In genomic region chr5:74209640-74210039, GRCm38 (mm10) we compare ENCODE assay signal across 19 mouse cellular contexts. TPM values are rescaled to one million over a fixed set of nuclear protein-coding genes. Genes with fewer than 3 reads are reported as not detected.
DNase-seq lines count a peak whose midpoint lies in the region; ATAC-seq lines count a peak whose summit lies in the region.
"Had no signal": no experiment of that assay in that cellular context is flagged by ENCODE, and none has a peak within 500 bp of the region (broad histone marks: within the 10 kb centered on the region; RNA-seq: fewer than 3 reads in every experiment).

No protein-coding gene starts in this region.

- H3K4me1 ChIP-seq in forebrain, embryonic 10.5 days = peaks cover 56% of the 10 kb centered on the region
- peaks cover 3% of the 10 kb centered on the region; the same call in 1 of the 2 replicates for H3K4me1 ChIP-seq in forebrain, embryonic 16.5 days (replicated peaks; ENCODE audit: control insufficient read depth, insufficient read depth, low read length)
- H3K4me1 ChIP-seq in limb, embryonic 13.5 days = peaks cover 54% of the 10 kb centered on the region
- H3K4me1 ChIP-seq: liver, embryonic 12.5 days had no signal

- WGBS in forebrain, embryonic 10.5 days = 90% methylated on average over 4 of the region's 4 CpGs
- WGBS in forebrain, embryonic 16.5 days = 81% methylated on average over 4 of the region's 4 CpGs
- 79% methylated on average over 4 of the region's 4 CpGs for WGBS in limb, embryonic 13.5 days

- no peaks in the 10 kb centered on the region for H3K36me3 ChIP-seq in forebrain, embryonic 10.5 days (replicated peaks)
- H3K36me3 ChIP-seq in forebrain, embryonic 16.5 days (ENCODE audit: control insufficient read depth, insufficient read depth) = no peaks in the 10 kb centered on the region
- H3K36me3 ChIP-seq in limb, embryonic 13.5 days = no peaks in the 10 kb centered on the region
- H3K36me3 ChIP-seq: kidney, embryonic 15.5 days; liver, embryonic 12.5 days; midbrain, embryonic 12.5 days had no signal

- no peak overlapping the region for H3K4me2 ChIP-seq in forebrain, embryonic 16.5 days (ENCODE audit: low read length)
- no peak overlapping the region for H3K4me2 ChIP-seq in limb, embryonic 13.5 days (replicated peaks)
- H3K4me2 ChIP-seq: kidney, embryonic 15.5 days; liver, embryonic 12.5 days; midbrain, embryonic 12.5 days had no signal

- no peak for DNase-seq in forebrain, embryonic 10.5 days (ENCODE audit: extremely low spot score, low spot score)
- peak; percentile 74 for DNase-seq in brain, adult 2 months (ENCODE audit: low read depth, low spot score)
- DNase-seq in cerebellum, postnatal 14 days = peak; percentile 41 to 47
- no peak for DNase-seq in lung, postnatal 25 days (ENCODE audit: low spot score)
- DNase-seq in right cerebral cortex, postnatal 4 days = no peak
- DNase-seq: adrenal gland, postnatal 36 days; gastrocnemius, postnatal 36 days; heart, adult 2 months; kidney, postnatal 36 days; left cerebral cortex, postnatal 4 days; lung, adult 18-20 months; lung, postnatal 10 days had no signal

- H3K27me3 ChIP-seq in forebrain, embryonic 10.5 days (ENCODE audit: poor library complexity, severe bottlenecking) = no peaks in the 10 kb centered on the region
- H3K27me3 ChIP-seq in forebrain, embryonic 16.5 days (replicated peaks; ENCODE audit: control insufficient read depth, insufficient read depth, low read length) = no peaks in the 10 kb centered on the region
- H3K27me3 ChIP-seq in limb, embryonic 13.5 days = no peaks in the 10 kb centered on the region
- H3K27me3 ChIP-seq: kidney, embryonic 15.5 days; liver, embryonic 12.5 days; midbrain, embryonic 12.5 days had no signal

- no peak overlapping the region for H3K4me3 ChIP-seq in forebrain, embryonic 10.5 days
- H3K4me3 ChIP-seq in forebrain, embryonic 16.5 days (replicated peaks; ENCODE audit: low read length) = no peak overlapping the region
- H3K4me3 ChIP-seq in limb, embryonic 13.5 days = no peak overlapping the region
- H3K4me3 ChIP-seq: heart, adult 2 months; kidney, embryonic 15.5 days; liver, embryonic 12.5 days; midbrain, embryonic 12.5 days had no signal

- ATAC-seq in forebrain, embryonic 16.5 days = no peak
- no peak for ATAC-seq in limb, embryonic 13.5 days (ENCODE audit: low FRiP score, low read depth)
- ATAC-seq: hindbrain, postnatal 0 days; intestine, postnatal 0 days; liver, embryonic 12.5 days had no signal

- H3K9ac ChIP-seq in forebrain, embryonic 16.5 days (replicated peaks; ENCODE audit: low read depth, low read length) = no peak overlapping the region
- H3K9ac ChIP-seq in limb, embryonic 13.5 days = 0 out of 2 replicates have a peak overlapping the region, but pooled peaks have one; percentile 9
- H3K9ac ChIP-seq: kidney, embryonic 15.5 days; liver, embryonic 12.5 days; midbrain, embryonic 12.5 days had no signal

- no peaks in the 10 kb centered on the region for H3K9me3 ChIP-seq in forebrain, embryonic 10.5 days
- H3K9me3 ChIP-seq in forebrain, embryonic 16.5 days (ENCODE audit: control insufficient read depth, low read length) = no peaks in the 10 kb centered on the region
- H3K9me3 ChIP-seq in limb, embryonic 13.5 days = no peaks in the 10 kb centered on the region
- H3K9me3 ChIP-seq: kidney, embryonic 15.5 days; liver, embryonic 12.5 days; midbrain, embryonic 12.5 days had no signal

- H3K27ac ChIP-seq in forebrain, embryonic 10.5 days = peak overlapping the region; percentile 4; the same call in 1 of the 2 replicates
- H3K27ac ChIP-seq in forebrain, embryonic 16.5 days (ENCODE audit: low read length) = no peak overlapping the region
- no peak overlapping the region; the same call in 1 of the 2 replicates for H3K27ac ChIP-seq in limb, embryonic 13.5 days
- H3K27ac ChIP-seq: heart, adult 2 months; hindbrain, postnatal 0 days; kidney, embryonic 15.5 days; liver, embryonic 12.5 days; midbrain, embryonic 12.5 days had no signal

RNA-seq across cellular contexts. Expression of gene Rasl11b, which starts 14.6 kb away (rescaled TPM):
- polyA plus RNA-seq in forebrain, embryonic 10.5 days (2016; fragmentation: Nextera tagmentation; extraction: Ambion mirVana) = 27.5 and 29.2 TPM in 2 replicates
- 31.2 and 41.5 TPM in 2 replicates for polyA plus RNA-seq in forebrain, embryonic 16.5 days (2015; fragmentation: Nextera tagmentation; extraction: Ambion mirVana)
- polyA plus RNA-seq in limb, embryonic 13.5 days (2015; fragmentation: Nextera tagmentation; extraction: Ambion mirVana) = 147 and 149 TPM in 2 replicates

Comparison
In these comparisons a context has a peak if more than half of its experiments do, and no peak if none do; other contexts are left out.
1. DNase-seq: peak in brain, adult 2 months (single experiment) and cerebellum, postnatal 14 days (2 of 2); none in forebrain, embryonic 10.5 days (single experiment), lung, postnatal 25 days (single experiment) and right cerebral cortex, postnatal 4 days (single experiment).